Mouse (Mus musculus): ENCODE measurements at regions not wholly inside any gene's neighbourhood (a gene's known extent, or its start where the extent isn't known, plus 50 kb on each side); places are given as distances from the start of the nearest gene placed in this dataset.
A peak's percentile ranks its signal among the peaks of the same experiment; 100 is the strongest.

- no peaks in the 10 kb centered on the region for H3K9me3 ChIP-seq (ENCODE audit: control insufficient read depth, low read length)
- 0 out of 2 replicates have a peak, but pooled peaks cover 3% of the 10 kb centered on the region for H3K4me1 ChIP-seq (replicated peaks; ENCODE audit: control insufficient read depth, insufficient read depth, low read length)
- ATAC-seq (ENCODE audit: low FRiP score) (no peak), DNase-seq (ENCODE audit: low spot score) (no peak)
- no peak overlapping the region for H3K4me2 ChIP-seq (replicated peaks)
- H3K27me3 ChIP-seq (ENCODE audit: control insufficient read depth, insufficient read depth, low read length) = no peaks in the 10 kb centered on the region
- H3K36me3 ChIP-seq (replicated peaks; ENCODE audit: control insufficient read depth, insufficient read depth) = no peaks in the 10 kb centered on the region
- H3K4me3 ChIP-seq (replicated peaks; ENCODE audit: low read length) = no peak overlapping the region
- H3K9ac ChIP-seq = no peak overlapping the region
- WGBS = 92% methylated on average over 3 of the region's 3 CpGs
- no peak overlapping the region for H3K27ac ChIP-seq
These were observed 123.8 kb upstream of the Cd180 start for GRCm38 (mm10) chr13:102569580-102569979.

- no peak overlapping the region for H3K4me3 ChIP-seq (replicated peaks; ENCODE audit: low read length)
- no peak overlapping the region for H3K27ac ChIP-seq
- no peaks in the 10 kb centered on the region for H3K36me3 ChIP-seq (replicated peaks; ENCODE audit: control insufficient read depth, insufficient read depth)
- WGBS = 98% methylated on average over 1 of the region's 1 CpGs
- no peak overlapping the region for H3K9ac ChIP-seq
- ATAC-seq (ENCODE audit: low FRiP score) (no peak), DNase-seq (ENCODE audit: low spot score) (no peak)
- H3K4me2 ChIP-seq (replicated peaks) = no peak overlapping the region
- H3K4me1 ChIP-seq (replicated peaks; ENCODE audit: control insufficient read depth, insufficient read depth, low read length) = 0 out of 2 replicates have a peak, but pooled peaks cover 3% of the 10 kb centered on the region
- H3K9me3 ChIP-seq (ENCODE audit: control insufficient read depth, low read length) = no peaks in the 10 kb centered on the region
- H3K27me3 ChIP-seq (ENCODE audit: control insufficient read depth, insufficient read depth, low read length) = no peaks in the 10 kb centered on the region
These were observed 123.1 kb upstream of the Cd180 start for GRCm38 (mm10) chr13:102570286-102570685.

- Histone ChIP-seq H3K4me3 (replicated peaks; ENCODE audit: low read length) (no peak overlapping the region), H3K4me1 (replicated peaks; ENCODE audit: control insufficient read depth, insufficient read depth, low read length) (no peaks in the 10 kb centered on the region), H3K27me3 (ENCODE audit: control insufficient read depth, insufficient read depth, low read length) (no peaks in the 10 kb centered on the region), H3K9me3 (ENCODE audit: control insufficient read depth, low read length) (no peaks in the 10 kb centered on the region), H3K36me3 (replicated peaks; ENCODE audit: control insufficient read depth, insufficient read depth) (no peaks in the 10 kb centered on the region), H3K4me2 (replicated peaks) (no peak overlapping the region), H3K9ac (no peak overlapping the region), H3K27ac (0 out of 2 replicates have a peak overlapping the region, but pooled peaks have one; percentile 28)
- DNase-seq (ENCODE audit: low spot score) (no peak), ATAC-seq (ENCODE audit: low FRiP score) (peak; percentile 84; the same call in 1 of the 2 replicates)
- 34% methylated on average over 5 of the region's 5 CpGs for WGBS
These were observed 120.0 kb upstream of the Cd180 start for GRCm38 (mm10) chr13:102573286-102573921.

GRCm38 (mm10) chr13:102576871-102577662 lies 116.3 kb upstream of the Cd180 start:
- Histone ChIP-seq H3K36me3 (replicated peaks; ENCODE audit: control insufficient read depth, insufficient read depth) (no peaks in the 10 kb centered on the region), H3K9me3 (ENCODE audit: control insufficient read depth, low read length) (no peaks in the 10 kb centered on the region), H3K27me3 (ENCODE audit: control insufficient read depth, insufficient read depth, low read length) (no peaks in the 10 kb centered on the region), H3K4me1 (replicated peaks; ENCODE audit: control insufficient read depth, insufficient read depth, low read length) (no peaks in the 10 kb centered on the region), H3K27ac (no peak overlapping the region), H3K4me3 (replicated peaks; ENCODE audit: low read length) (no peak overlapping the region), H3K9ac (no peak overlapping the region), H3K4me2 (replicated peaks) (no peak overlapping the region)
- 76% methylated on average over 7 of the region's 7 CpGs for WGBS
- DNase-seq (ENCODE audit: low spot score) (no peak), ATAC-seq (ENCODE audit: low FRiP score) (no peak)

GRCm38 (mm10) chr13:102578811-102579210 lies 114.5 kb upstream of the Cd180 start:
- 91% methylated on average over 2 of the region's 2 CpGs for WGBS
- no peak overlapping the region for H3K27ac ChIP-seq
- H3K4me2 ChIP-seq (replicated peaks) = no peak overlapping the region
- no peak for ATAC-seq (ENCODE audit: low FRiP score)
- H3K4me3 ChIP-seq (replicated peaks; ENCODE audit: low read length) = no peak overlapping the region
- no peaks in the 10 kb centered on the region for H3K36me3 ChIP-seq (replicated peaks; ENCODE audit: control insufficient read depth, insufficient read depth)
- DNase-seq (ENCODE audit: low spot score) = no peak
- H3K27me3 ChIP-seq (ENCODE audit: control insufficient read depth, insufficient read depth, low read length) = no peaks in the 10 kb centered on the region
- H3K9me3 ChIP-seq (ENCODE audit: control insufficient read depth, low read length) = no peaks in the 10 kb centered on the region
- no peaks in the 10 kb centered on the region for H3K4me1 ChIP-seq (replicated peaks; ENCODE audit: control insufficient read depth, insufficient read depth, low read length)
- no peak overlapping the region for H3K9ac ChIP-seq

GRCm38 (mm10) chr13:102579638-102580037 lies 113.7 kb upstream of the Cd180 start:
- H3K36me3 ChIP-seq (replicated peaks; ENCODE audit: control insufficient read depth, insufficient read depth) = no peaks in the 10 kb centered on the region
- 95% methylated on average over 3 of the region's 3 CpGs for WGBS
- no peak overlapping the region for H3K4me2 ChIP-seq (replicated peaks)
- ATAC-seq (ENCODE audit: low FRiP score) = no peak
- H3K9ac ChIP-seq = no peak overlapping the region
- H3K9me3 ChIP-seq (ENCODE audit: control insufficient read depth, low read length) = no peaks in the 10 kb centered on the region
- no peak overlapping the region for H3K27ac ChIP-seq
- H3K4me3 ChIP-seq (replicated peaks; ENCODE audit: low read length) = no peak overlapping the region
- H3K4me1 ChIP-seq (replicated peaks; ENCODE audit: control insufficient read depth, insufficient read depth, low read length) = no peaks in the 10 kb centered on the region
- DNase-seq (ENCODE audit: low spot score) = no peak
- no peaks in the 10 kb centered on the region for H3K27me3 ChIP-seq (ENCODE audit: control insufficient read depth, insufficient read depth, low read length)

GRCm38 (mm10) chr13:102583984-102584645 lies 109.2 kb upstream of the Cd180 start:
- Histone ChIP-seq H3K4me3 (replicated peaks; ENCODE audit: low read length) (no peak overlapping the region), H3K27me3 (ENCODE audit: control insufficient read depth, insufficient read depth, low read length) (no peaks in the 10 kb centered on the region), H3K27ac (no peak overlapping the region), H3K36me3 (replicated peaks; ENCODE audit: control insufficient read depth, insufficient read depth) (no peaks in the 10 kb centered on the region), H3K4me2 (replicated peaks) (no peak overlapping the region), H3K9me3 (ENCODE audit: control insufficient read depth, low read length) (no peaks in the 10 kb centered on the region), H3K9ac (no peak overlapping the region), H3K4me1 (replicated peaks; ENCODE audit: control insufficient read depth, insufficient read depth, low read length) (no peaks in the 10 kb centered on the region)
- ATAC-seq (ENCODE audit: low FRiP score) = no peak
- no peak for DNase-seq (ENCODE audit: low spot score)
- WGBS = 80% methylated on average over 12 of the region's 12 CpGs

- Histone ChIP-seq H3K4me3 (replicated peaks; ENCODE audit: low read length) (no peak overlapping the region), H3K36me3 (replicated peaks; ENCODE audit: control insufficient read depth, insufficient read depth) (no peaks in the 10 kb centered on the region), H3K27ac (no peak overlapping the region), H3K27me3 (ENCODE audit: control insufficient read depth, insufficient read depth, low read length) (no peaks in the 10 kb centered on the region), H3K4me1 (replicated peaks; ENCODE audit: control insufficient read depth, insufficient read depth, low read length) (0 out of 2 replicates have a peak, but pooled peaks cover 9% of the 10 kb centered on the region), H3K9ac (no peak overlapping the region), H3K9me3 (ENCODE audit: control insufficient read depth, low read length) (no peaks in the 10 kb centered on the region), H3K4me2 (replicated peaks) (no peak overlapping the region)
- 52% methylated on average over 6 of the region's 6 CpGs for WGBS
- ATAC-seq (ENCODE audit: low FRiP score) (no peak), DNase-seq (ENCODE audit: low spot score) (no peak)
These were observed 107.1 kb upstream of the Cd180 start for GRCm38 (mm10) chr13:102586215-102586614.

Measured in hindbrain, embryonic 14.5 days (tissue).